Mouse (Mus musculus): ENCODE data around the gene Cnot8. TPM values are rescaled to one million over a fixed set of nuclear protein-coding genes. Genes with fewer than 3 reads are reported as not detected.
"Not testable (repeated sequence)": the region's sequence is repeated elsewhere in the genome, so short reads cannot be mapped to it uniquely, and the experiment has no call there.

Gene Cnot8
- total RNA-seq (2021) = 45.4 and 49.8 TPM in 2 replicates
- long read RNA-seq, experiment 1, transcript Cnot8-201 (7 exons, 2,035 nt) = major isoform, 90 of 142 reads
- long read RNA-seq, experiment 1, partial matches to known transcripts = 31 of 142 reads
- long read RNA-seq, experiment 1, other reads (novel, unspliced or antisense) = 17 of 142 reads
- long read RNA-seq, experiment 2, transcript Cnot8-201 (7 exons, 2,035 nt) = major isoform, 54 of 89 reads
- long read RNA-seq, experiment 2, partial matches to known transcripts = 19 of 89 reads
- long read RNA-seq, experiment 2, other reads (novel, unspliced or antisense) = 13 of 89 reads

GRCm38 (mm10) chr11:58103697-58104306 lies at the start of gene Cnot8:
Cnot8 (plus strand) TSS chr11:58104153.
- peak; percentile 100 for DNase-seq

DNA sequence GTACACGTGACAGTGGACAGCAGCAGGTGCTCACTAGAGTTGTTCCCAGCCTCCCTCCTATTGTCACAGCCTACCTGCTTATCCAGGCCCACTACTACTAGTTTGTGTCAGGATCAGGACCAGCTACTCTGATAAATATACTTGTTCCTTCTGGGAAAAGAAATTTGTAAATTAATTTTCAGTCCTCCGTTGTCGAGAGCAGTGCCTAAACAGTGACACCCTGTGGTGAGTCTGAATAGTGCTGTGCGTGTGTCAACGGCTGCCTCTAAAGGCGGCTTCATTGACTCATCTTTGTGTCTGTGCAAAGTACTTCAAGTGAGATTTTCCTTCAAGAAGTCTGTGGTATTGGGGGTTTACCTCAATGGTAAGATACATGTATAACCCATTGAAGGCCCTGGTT lies 46.5 kb upstream of the Cnot8 start:
- DNase-seq = peak; percentile 66

GRCm38 (mm10) chr11:58059752-58060151 lies 44.2 kb upstream of the Cnot8 start:
- peak; percentile 66 for DNase-seq

- DNase-seq = not testable (repeated sequence)
Observed at GRCm38 (mm10) chr11:58061218-58061617, 42.7 kb upstream of the Cnot8 start.

DNA sequence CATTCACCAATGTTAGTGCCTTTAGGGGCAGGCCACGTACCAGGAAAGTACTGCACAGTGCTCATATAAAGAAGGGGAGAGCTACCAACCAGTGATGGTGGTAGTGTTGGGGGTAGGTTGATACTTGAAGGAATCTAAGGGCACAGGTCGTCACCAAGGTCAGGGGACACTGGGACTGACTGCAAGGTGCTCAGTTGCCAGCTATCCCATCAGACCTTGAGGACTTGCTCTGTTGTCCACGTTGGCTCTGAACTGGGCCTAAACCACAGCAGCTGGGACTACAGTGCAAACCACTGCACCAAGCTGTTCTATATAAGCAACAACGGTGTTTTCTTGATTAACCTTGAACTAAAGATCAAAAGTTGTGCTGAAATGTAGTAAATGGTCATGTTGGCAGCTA lies 41.4 kb upstream of the Cnot8 start:
- no peak for DNase-seq

DNA sequence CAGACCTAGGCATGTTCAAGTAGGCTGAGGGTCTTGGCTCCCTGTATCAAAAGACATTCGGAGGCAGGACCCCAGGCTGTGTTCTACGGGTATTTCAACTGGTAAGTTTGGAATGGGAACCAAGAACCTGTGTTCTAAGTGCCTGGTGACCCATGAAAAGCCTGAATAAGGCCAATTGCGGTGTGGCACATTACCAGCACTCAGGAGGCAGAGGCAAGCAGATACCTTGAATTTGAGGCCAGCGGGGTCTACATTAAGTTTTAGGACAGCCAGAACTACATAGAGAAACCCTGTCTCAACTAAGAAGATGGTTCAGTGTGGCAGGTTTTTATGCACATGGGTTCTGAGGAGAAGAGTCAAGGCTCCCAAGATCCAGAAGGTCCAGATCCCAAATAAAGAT lies 38.9 kb upstream of the Cnot8 start:
- DNase-seq = no peak

DNA sequence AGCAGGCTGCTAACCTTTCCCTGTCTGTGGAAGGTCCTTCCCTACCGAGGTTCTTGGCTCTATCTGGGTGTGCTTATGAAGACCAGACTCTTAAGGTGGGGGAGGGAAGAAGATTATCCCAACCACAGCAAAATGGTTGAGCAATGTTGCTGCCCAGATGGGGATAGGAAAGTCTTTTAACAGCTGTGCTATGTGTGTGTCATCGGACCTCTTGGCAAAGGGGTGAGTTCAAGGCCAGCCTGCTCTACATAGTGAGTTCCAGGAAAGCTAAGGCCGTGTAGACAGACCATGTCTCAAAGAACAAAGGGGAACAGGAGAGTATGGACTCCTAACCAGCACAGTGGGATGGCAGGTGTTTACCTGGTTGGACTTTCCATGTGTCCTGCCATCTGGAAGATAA lies 31.0 kb upstream of the Cnot8 start:
- DNase-seq = peak; percentile 32

- no peak for DNase-seq
Observed at GRCm38 (mm10) chr11:58077270-58077669, 26.7 kb upstream of the Cnot8 start.

DNA sequence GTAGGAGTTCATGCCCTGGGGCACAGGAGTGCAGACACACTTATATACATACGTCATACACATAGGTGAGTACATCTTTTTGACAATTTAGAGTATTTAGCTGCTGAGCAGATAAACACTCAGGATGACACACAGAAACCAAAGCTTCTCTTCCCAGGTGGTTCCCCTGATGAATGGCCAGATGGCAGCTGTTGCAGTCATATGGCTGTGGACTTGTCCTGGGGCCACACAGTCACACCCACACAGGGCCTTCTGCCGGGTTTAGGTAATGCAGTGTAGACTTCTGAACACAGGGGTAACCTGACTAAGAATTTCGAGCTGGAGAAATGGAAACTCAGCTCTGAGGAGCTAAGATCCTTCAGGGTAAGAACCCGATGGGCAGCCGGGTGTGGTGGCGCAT lies 22.2 kb upstream of the Cnot8 start:
- no peak for DNase-seq

DNA sequence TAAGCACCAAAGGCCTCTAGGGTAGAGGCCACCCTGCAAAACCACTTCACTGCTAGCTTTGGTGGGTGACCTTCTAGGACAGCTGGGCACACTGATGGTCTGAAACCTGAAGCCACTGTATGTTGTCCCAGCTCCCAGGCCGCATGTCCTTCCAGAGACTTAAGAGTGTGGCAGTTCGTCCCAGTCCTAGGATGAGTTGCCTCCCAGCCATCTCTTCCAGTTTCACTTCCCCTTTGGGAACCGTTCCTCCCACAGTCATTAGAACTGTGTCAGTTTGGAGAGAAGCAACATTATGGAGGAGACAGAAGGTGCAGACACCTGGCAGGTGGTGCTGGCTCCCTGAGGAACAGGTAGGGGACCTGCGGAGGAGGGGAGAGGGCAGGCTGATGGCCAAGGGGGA lies 11.4 kb upstream of the Cnot8 start:
- no peak for DNase-seq

DNA sequence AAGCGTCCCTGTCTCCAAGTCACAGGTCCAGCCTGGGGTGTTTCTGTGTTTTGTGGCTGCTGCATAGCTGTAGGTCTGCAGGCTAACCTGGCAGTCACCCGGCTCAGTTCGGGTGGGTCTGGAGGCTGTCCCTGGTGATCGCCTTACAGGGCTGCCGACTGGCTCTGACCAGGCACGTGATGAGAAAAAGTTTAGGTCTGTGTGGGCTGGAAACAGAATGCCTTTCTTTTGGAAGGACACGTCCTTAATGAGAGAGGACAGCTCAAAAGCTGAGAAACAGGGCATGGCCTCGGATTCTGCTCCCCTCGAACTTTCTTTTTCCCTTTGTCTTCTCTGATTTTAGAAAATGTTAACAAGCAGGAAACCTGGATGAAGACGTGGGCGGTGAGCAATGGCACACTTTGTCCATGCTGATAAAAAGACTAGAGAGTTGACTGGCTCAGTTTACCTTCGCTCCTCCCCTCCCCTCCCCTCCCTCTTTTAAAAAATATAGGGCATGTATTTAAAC lies 10.9 kb upstream of the Cnot8 start, which contains the start of gene Gm12248:
TSS of gene Gm12248 (minus strand) at position 114 of the 508 bp plus-strand sequence.
- DNase-seq = peak; percentile 70

DNA sequence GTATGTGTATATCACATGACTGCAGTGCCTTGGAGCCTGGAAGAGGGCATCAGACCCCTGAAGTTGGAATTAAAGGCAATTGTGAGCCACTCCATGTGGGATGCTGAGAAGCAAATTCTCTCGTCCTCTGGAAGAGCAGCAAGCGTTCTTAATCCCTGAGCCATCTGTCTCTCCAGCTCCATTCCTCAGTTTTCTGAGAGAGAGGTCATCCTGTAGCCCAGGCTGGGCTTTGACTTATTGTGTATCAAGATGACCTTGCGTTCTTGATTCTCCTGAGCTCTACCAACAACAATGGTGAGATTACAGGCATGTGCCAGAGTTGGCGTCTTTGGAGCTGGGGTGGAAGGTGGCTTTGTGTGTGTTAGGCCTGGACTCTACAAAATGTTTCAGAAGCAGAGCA lies 9.2 kb upstream of the Cnot8 start:
- no peak for DNase-seq

- DNase-seq = no peak
Observed at GRCm38 (mm10) chr11:58095561-58095960, 8.4 kb upstream of the Cnot8 start.

DNA sequence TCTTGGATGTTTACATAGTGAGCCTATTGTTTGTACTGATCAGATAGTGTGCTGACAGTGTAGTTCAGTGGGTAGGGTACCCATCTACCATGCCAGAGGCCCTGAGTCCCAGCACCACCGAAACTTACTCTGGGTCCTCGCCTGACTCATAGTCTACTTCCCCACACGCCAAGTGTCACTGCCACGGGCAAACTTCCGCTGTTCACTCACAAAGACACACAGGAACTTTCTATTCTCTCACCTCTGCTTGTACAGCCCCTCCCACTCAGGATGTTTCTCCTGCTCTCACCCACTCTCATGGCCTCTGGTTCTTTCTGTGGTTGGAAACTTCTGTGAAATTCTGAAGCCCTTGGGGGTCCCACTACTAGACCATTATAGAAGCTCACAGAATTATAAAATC lies 7.8 kb upstream of the Cnot8 start:
- DNase-seq = no peak

GRCm38 (mm10) chr11:58096821-58097620 lies 6.9 kb upstream of the Cnot8 start:
- no peak for DNase-seq

GRCm38 (mm10) chr11:58097621-58098365 lies 6.2 kb upstream of the Cnot8 start:
- peak; percentile 28 for DNase-seq

DNA sequence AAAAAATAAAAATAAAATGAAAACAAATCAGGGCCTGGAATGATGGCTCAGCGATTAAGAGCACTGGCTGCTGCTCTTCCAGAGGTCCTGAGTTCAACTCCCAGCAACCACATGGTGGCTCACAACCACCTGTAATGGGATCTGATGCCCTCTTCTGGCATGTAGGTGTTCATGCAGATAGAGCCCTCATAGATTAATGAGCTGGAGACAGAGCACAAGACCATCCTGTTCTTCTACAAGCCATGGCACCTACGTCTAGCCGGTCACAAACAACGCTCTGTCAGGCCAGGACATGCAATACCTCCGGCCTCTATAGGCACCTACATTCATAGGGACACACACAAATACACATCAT lies 5.6 kb upstream of the Cnot8 start:
- not testable (repeated sequence) for DNase-seq

DNA sequence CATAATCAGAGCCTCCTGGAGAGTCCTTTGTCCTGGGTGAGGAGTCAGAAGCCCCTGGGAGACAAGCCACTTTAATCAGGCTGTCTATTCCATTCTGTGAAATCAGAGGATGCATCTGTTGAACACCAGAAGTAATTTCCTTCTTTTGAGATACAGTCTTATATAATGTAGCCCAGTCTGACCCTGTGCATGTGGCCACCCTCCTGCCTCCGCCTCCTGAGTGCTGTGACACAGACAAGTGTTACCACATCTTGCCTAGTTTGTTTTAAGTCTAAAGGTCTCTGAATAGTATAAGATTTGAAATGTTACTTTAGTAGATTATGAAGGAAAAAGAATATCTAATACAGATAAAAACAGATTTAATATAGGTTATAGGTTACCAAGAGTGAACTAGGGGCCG lies 3.9 kb upstream of the Cnot8 start:
- DNase-seq = no peak

GRCm38 (mm10) chr11:58101194-58101720 lies 2.7 kb upstream of the Cnot8 start:
- no peak for DNase-seq

DNA sequence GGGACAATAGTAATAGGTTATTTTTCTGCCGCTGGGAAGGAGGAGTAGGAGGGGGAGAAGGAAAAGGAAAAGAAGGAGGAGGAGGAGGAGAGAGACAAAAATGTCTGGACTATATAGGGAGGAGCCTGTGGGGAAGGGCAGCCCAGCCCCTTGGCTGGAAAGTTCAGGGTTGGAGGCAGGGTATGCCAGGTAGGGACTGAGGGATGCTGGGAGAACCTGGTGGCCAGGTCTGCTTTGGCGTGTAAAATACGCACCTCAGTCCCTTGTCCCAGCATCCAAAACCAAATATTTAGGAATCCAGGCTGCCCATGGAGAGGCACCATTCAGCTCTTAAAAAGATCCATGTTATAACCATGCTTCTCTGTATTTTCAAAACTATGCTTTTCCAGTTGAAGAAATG lies 1.8 kb upstream of the Cnot8 start:
- no peak for DNase-seq

- no peak for DNase-seq
Observed at GRCm38 (mm10) chr11:58102581-58103343, 1.2 kb upstream of the Cnot8 start.

DNA sequence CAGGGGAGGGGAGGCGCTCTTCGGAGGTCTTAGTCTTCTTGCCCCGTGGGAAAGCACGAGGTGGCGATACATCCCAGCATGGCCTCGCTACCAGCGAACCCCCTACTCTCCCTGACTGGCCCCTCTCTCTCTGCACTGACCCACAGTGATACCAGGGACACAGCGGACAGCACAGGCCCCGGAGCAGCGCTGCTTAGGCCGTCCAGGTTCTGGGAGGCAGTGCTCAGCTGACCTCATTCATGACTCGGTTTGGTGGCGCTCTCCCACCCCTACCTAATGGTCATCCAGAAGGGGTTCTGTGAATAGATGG lies 654 bp upstream of the Cnot8 start:
- peak; percentile 44 for DNase-seq
